Mouse (Mus musculus) ES-CJ7 (cell line): ENCODE results near the gene Trmt44.
"Not testable (repeated sequence)": the region's sequence is repeated elsewhere in the genome, so short reads cannot be mapped to it uniquely, and the experiment has no call there.

Experiments used
- DNase-seq: peaks from one replicate; pipeline ENCODE4 v3.0.0; 2011; ENCODE audit warnings: low read depth, low spot score

Gene Trmt44

DNA sequence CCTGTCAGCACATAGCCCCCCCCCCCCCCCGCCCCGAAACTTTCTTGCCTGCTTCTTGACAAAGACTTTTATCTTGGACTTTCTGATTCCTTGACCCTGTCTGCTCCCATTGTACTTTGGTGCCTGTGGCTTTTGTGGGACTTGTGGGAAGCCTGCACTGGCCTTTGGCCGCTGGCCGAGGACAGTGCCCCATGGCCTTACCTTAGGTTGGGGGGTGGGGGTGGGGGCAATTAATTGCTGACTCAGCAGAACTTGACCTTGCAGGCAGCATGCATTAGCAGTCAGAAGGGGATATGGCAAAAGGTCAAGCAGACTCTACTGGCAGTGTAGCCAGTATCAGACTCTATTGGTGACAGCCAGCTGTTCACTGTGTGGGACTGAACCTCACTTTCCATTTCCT is 16.6 kb upstream of the Trmt44 start:
- no peak for DNase-seq

DNA sequence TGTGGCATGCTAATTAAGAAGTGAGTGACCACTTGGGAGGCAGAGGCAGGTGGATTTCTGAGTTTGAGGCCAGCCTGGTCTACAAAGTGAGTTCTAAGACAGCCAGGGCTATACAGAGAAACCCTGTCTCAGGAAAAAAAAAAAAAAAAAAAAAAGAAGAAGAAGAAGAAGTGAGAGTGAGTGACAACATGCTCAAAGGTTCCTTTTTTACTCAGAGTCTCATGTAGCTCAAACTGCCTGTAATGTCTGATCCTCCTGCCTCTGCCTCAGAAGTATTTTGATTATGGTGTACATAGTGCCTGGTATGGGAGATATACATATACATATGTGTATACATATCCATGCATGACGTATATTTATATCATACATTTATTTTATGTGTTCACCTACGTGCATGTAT is 9.4 kb upstream of the Trmt44 start:
- DNase-seq = not testable (repeated sequence)

- no peak for DNase-seq
Observed at GRCm38 (mm10) chr5:35583221-35583783, 8.4 kb upstream of the Trmt44 start.

- peak; percentile 87 for DNase-seq
Observed at GRCm38 (mm10) chr5:35582445-35583220, 7.8 kb upstream of the Trmt44 start, which contains the start of gene Acox3. Acox3 (plus strand) TSS chr5:35583040.

- no peak for DNase-seq
Observed at GRCm38 (mm10) chr5:35580156-35580922, 5.5 kb upstream of the Trmt44 start.

DNA sequence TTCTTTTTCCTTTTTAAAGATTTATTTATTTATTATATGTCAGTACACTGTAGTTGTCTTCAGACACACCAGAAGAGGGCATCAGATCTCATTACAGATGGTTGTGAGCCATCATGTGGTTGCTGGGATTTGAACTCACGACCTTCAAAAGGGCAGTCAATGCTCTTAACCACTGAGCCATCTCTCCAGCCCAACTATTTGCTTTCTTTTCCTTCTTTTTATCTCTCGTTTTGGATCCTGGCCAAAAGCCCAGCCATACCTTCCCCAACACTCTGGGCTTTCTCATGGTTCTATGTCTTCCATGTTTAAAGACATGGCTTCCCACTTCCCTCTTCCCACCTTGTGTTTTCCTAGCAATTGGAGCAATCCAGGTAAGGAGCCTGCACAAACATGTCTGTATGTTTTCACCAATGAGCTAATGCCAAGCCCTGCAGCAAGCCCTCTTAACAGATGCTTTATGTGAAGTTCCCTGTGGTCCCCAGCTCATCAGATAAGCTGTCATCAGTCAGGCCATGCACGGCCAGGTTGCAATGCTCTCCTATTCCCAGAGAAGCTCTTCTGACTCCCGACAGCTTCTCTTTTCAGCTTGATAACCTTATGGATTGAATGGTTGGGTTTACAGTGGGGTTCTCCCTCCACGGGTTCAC is 4.5 kb upstream of the Trmt44 start:
- DNase-seq = no peak

- DNase-seq = no peak
Observed at GRCm38 (mm10) chr5:35578411-35578810, 3.5 kb upstream of the Trmt44 start.

DNA sequence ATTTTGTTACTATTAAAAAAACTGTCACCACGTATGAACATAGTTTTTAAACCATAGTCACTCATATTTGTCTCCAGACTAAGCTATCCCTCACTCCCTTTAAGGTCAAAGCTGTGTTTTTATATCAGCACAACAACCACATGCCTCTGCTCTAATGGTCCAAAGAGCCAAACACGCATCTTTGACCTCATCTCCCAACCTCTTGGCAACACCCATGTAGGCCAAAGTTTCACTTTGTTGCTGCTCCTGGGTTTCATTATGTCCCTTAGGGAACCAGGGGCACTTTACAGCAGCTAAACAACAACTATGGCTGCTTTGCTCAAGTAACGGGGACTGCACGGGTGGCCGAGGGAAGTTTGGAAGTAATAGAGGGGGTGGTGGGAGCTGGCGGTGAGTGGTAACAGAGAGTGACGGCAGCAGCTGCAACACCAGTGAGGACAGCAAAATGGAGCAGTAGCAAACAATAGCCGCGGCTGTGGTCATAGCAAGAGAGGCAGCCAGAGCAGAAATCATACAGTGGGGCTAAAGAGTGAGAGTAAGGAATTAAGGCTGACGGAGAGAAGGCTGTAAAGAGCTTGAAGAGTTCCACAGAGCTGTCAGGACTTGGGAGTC is 1.6 kb upstream of the Trmt44 start:
- DNase-seq = no peak

- DNase-seq = no peak
Observed at GRCm38 (mm10) chr5:35571546-35571945, 3.3 kb downstream of the Trmt44 start.

DNA sequence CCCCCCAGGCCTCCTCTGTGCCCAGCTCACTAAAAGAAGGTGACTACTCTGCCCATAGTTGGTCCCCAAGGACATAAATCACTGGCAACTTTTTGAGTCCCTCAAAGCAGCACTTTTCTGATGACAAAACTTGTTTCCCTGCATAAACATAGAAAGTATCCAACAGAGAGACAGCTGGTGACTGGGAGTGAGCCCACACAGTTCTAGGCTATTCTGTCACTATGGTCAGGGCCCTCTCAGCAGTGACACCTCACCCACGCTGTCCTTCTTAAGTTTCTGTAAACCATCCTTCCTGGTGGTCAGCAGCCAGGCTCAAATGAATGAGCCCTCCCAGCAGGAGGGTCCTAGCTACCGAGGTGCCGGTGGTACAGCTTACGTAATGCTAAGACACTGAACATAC is 8.2 kb downstream of the Trmt44 start:
- DNase-seq = no peak

GRCm38 (mm10) chr5:35565217-35565616 is 9.7 kb downstream of the Trmt44 start:
- DNase-seq = no peak

- peak; percentile 77 for DNase-seq
Observed at GRCm38 (mm10) chr5:35563449-35563848, 11.4 kb downstream of the Trmt44 start.

- no peak for DNase-seq
Observed at GRCm38 (mm10) chr5:35562616-35563015, 12.3 kb downstream of the Trmt44 start.

DNA sequence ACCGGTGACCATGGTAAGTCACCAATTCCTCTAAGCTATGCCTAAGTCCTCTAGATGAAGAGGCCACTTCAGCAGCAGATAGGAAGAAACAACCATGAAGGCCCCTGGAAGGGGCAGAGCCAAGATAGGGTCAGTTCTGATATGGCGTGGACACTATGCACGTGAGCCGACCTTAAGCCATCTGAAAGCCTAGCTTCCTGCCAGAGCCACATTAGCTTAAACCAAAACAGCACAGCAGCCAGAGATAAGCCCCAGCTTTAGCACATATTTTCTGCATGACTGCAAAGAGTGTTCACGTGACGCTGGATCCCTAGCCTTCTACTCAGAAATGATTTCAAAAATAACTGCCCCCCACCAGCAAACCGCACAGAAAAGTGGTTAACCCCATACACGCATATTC is 15.4 kb downstream of the Trmt44 start:
- DNase-seq = no peak

- DNase-seq = peak; percentile 52
Observed at GRCm38 (mm10) chr5:35557946-35558621, 16.8 kb downstream of the Trmt44 start.

DNA sequence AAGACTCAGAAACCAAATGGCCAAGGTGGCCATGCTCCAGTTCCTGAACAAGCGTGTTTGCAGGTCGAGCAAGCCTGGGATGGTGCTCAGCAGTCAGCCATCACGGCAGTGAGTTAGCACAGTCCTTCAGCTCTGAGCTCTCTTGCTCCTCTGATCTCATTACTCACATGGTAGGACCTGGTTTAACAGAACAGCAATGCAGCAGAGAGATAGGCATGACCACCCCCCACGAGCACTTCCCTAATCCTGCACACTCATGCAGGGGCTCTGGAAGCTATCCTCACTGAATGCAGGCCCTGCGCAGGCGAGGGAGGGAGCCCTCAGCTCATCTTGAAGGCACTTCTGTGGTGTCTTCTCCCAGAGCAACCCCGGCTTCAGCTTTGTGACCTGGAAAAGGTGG is 18.5 kb downstream of the Trmt44 start:
- no peak for DNase-seq

GRCm38 (mm10) chr5:35552838-35553539 is 21.9 kb downstream of the Trmt44 start:
- no peak for DNase-seq

GRCm38 (mm10) chr5:35551855-35552837 is 22.7 kb downstream of the Trmt44 start:
- DNase-seq = no peak

- no peak for DNase-seq
Observed at GRCm38 (mm10) chr5:35546127-35546526, 28.7 kb downstream of the Trmt44 start.
